ENCODE assay signal across 8 mouse cellular contexts in genomic region chr10:87858013-87858806, GRCm38 (mm10). TPM values are rescaled to one million over a fixed set of nuclear protein-coding genes. Genes with fewer than 3 reads are reported as not detected.
A peak's percentile ranks its signal among the peaks of the same experiment; 100 is the strongest.
DNase-seq lines count a peak whose midpoint lies in the region; ATAC-seq and TF ChIP-seq lines count a peak whose summit lies in the region.

Igf1 (plus strand) TSS chr10:87858265.

- intact Hi-C loops in heart, adult 2 months (cut with DNase I): loop anchor here (2.0 to 10.0 kb wide), 4 partner anchors 69 to 469 kb away; no protein-coding TSS in a partner anchor

- no peak within 1 kb of the TSS for H3K9ac ChIP-seq in kidney, embryonic 15.5 days
- H3K9ac ChIP-seq in heart, adult 2 months (ENCODE audit: low read depth, low read length): no peak within 1 kb of the TSS; the same call in 1 of the 2 replicates
- peak within 1 kb of the TSS; percentile 68; the same call in 1 of the 2 replicates for H3K9ac ChIP-seq in limb, embryonic 13.5 days
- H3K9ac ChIP-seq in stomach, embryonic 16.5 days (ENCODE audit: low read length): peak within 1 kb of the TSS; percentile 71; the same call in 1 of the 2 replicates

- WGBS in kidney, embryonic 15.5 days: 33% methylated on average over 5 of the region's 5 CpGs
- 10% methylated on average over 5 of the region's 5 CpGs for WGBS in heart, adult 2 months
- 35% methylated on average over 5 of the region's 5 CpGs for WGBS in limb, embryonic 13.5 days
- WGBS in stomach, embryonic 16.5 days: 20% methylated on average over 5 of the region's 5 CpGs

- no peaks in the 10 kb centered on the region for H3K79me2 ChIP-seq in heart, adult 2 months (replicated peaks; ENCODE audit: control insufficient read depth, insufficient read depth, low read length)

- no peak for DNase-seq in kidney, postnatal 4 days
- no peak for DNase-seq in heart, adult 2 months
- DNase-seq in right cerebral cortex, postnatal 25 days: no peak
- DNase-seq in spleen, postnatal 4 days (ENCODE audit: low spot score in 2 of 2): no peak

- TF ChIP-seq POLR2A in bone marrow macrophage, adult 2 months (IDR thresholded peaks at IDR 0.05; ENCODE audit: borderline replicate concordance, low read depth, low read length): no peak
- TF ChIP-seq POLR2A in heart, adult 2 months (IDR thresholded peaks at IDR 0.05; ENCODE audit: insufficient read depth, low read depth, low read length): no peak

- TF ChIP-seq CTCF in bone marrow macrophage, adult 2 months (IDR thresholded peaks at IDR 0.05; ENCODE audit: low read depth, low read length): no peak
- no peak for TF ChIP-seq CTCF in heart, adult 2 months (IDR thresholded peaks at IDR 0.05)

- peak within 1 kb of the TSS; percentile 78 for H3K4me2 ChIP-seq in kidney, embryonic 15.5 days
- peak within 1 kb of the TSS; percentile 82 for H3K4me2 ChIP-seq in limb, embryonic 13.5 days (replicated peaks)
- H3K4me2 ChIP-seq in stomach, embryonic 16.5 days (ENCODE audit: low read depth, low read length): peak within 1 kb of the TSS; percentile 52

- peak within 1 kb of the TSS; percentile 77 for H3K27ac ChIP-seq in kidney, embryonic 15.5 days
- peak within 1 kb of the TSS; percentile 97 for H3K27ac ChIP-seq in bone marrow macrophage, adult 2 months (ENCODE audit: insufficient read depth, low read depth, low read length)
- peak within 1 kb of the TSS; percentile 59 for H3K27ac ChIP-seq in heart, adult 2 months
- H3K27ac ChIP-seq in limb, embryonic 13.5 days: peak within 1 kb of the TSS; percentile 91
- peak within 1 kb of the TSS; percentile 96 for H3K27ac ChIP-seq in stomach, embryonic 16.5 days (ENCODE audit: low read length)

- TF ChIP-seq EP300 in heart, adult 2 months (IDR thresholded peaks at IDR 0.05; ENCODE audit: insufficient read depth, low read depth, low read length): no peak

- no peak for ATAC-seq in kidney, embryonic 15.5 days (replicated peaks; ENCODE audit: low FRiP score)
- no peak for ATAC-seq in limb, embryonic 13.5 days (ENCODE audit: low FRiP score, low read depth)
- peak; percentile 20; the same call in 1 of the 2 replicates for ATAC-seq in stomach, embryonic 16.5 days (ENCODE audit: insufficient read depth, low FRiP score)

- peak within 1 kb of the TSS; percentile 52 for H3K4me3 ChIP-seq in kidney, embryonic 15.5 days (replicated peaks)
- peak within 1 kb of the TSS; percentile 99 for H3K4me3 ChIP-seq in bone marrow macrophage, adult 2 months (ENCODE audit: insufficient read depth, low read length)
- peak within 1 kb of the TSS; percentile 46 for H3K4me3 ChIP-seq in heart, adult 2 months
- peak within 1 kb of the TSS; percentile 52 for H3K4me3 ChIP-seq in limb, embryonic 13.5 days
- peak within 1 kb of the TSS; percentile 58 for H3K4me3 ChIP-seq in stomach, embryonic 16.5 days (replicated peaks; ENCODE audit: low read length)

- H3K36me3 ChIP-seq in kidney, embryonic 15.5 days: no peaks in the 10 kb centered on the region
- H3K36me3 ChIP-seq in heart, adult 2 months (ENCODE audit: control insufficient read depth, insufficient read depth, low read length): no peaks in the 10 kb centered on the region
- H3K36me3 ChIP-seq in limb, embryonic 13.5 days: no peaks in the 10 kb centered on the region
- no peaks in the 10 kb centered on the region; the same call in 1 of the 2 replicates for H3K36me3 ChIP-seq in stomach, embryonic 16.5 days (ENCODE audit: control insufficient read depth, insufficient read depth, low read length)

- no peaks in the 10 kb centered on the region for H3K9me3 ChIP-seq in kidney, embryonic 15.5 days (replicated peaks)
- H3K9me3 ChIP-seq in limb, embryonic 13.5 days: no peaks in the 10 kb centered on the region
- 0 out of 2 replicates have a peak, but pooled peaks cover 6% of the 10 kb centered on the region for H3K9me3 ChIP-seq in stomach, embryonic 16.5 days (replicated peaks; ENCODE audit: control insufficient read depth, low read length)

- H3K4me1 ChIP-seq in kidney, embryonic 15.5 days: peaks cover 49% of the 10 kb centered on the region
- peaks cover 44% of the 10 kb centered on the region for H3K4me1 ChIP-seq in bone marrow macrophage, adult 2 months (ENCODE audit: control insufficient read depth, insufficient read depth, low read length)
- peaks cover 11% of the 10 kb centered on the region for H3K4me1 ChIP-seq in heart, adult 2 months (ENCODE audit: control insufficient read depth, insufficient read depth, low read length)
- peaks cover 72% of the 10 kb centered on the region for H3K4me1 ChIP-seq in limb, embryonic 13.5 days
- peaks cover 23% of the 10 kb centered on the region for H3K4me1 ChIP-seq in stomach, embryonic 16.5 days (ENCODE audit: control insufficient read depth, insufficient read depth, low read length)

- peaks cover 29% of the 10 kb centered on the region for H3K27me3 ChIP-seq in kidney, embryonic 15.5 days
- no peaks in the 10 kb centered on the region for H3K27me3 ChIP-seq in heart, adult 2 months (ENCODE audit: control insufficient read depth, insufficient read depth, low read length)
- H3K27me3 ChIP-seq in limb, embryonic 13.5 days: peaks cover 40% of the 10 kb centered on the region
- no peaks in the 10 kb centered on the region for H3K27me3 ChIP-seq in stomach, embryonic 16.5 days (ENCODE audit: control insufficient read depth, insufficient read depth, low read length)

RNA-seq across cellular contexts. Expression of gene Igf1, which starts in this region (rescaled TPM):
- polyA plus RNA-seq in kidney, embryonic 15.5 days (2015; fragmentation: Nextera tagmentation; extraction: Ambion mirVana): 33.9 and 37.1 TPM in 2 replicates
- polyA plus RNA-seq in bone marrow macrophage, adult 2 months (2012; ENCODE audit: insufficient read depth, insufficient read length, missing spikeins): 1,038 and 1,121 TPM in 2 replicates
- 10 to 100 TPM; 11.7 to 15.7 TPM for total RNA-seq in heart, adult 2 months (2021)
- 16.9 and 19.8 TPM in 2 replicates for polyA plus RNA-seq in heart, adult 2 months (2012; rRNA removed)
- polyA plus RNA-seq in limb, embryonic 13.5 days (2015; fragmentation: Nextera tagmentation; extraction: Ambion mirVana): 54.7 and 58.5 TPM in 2 replicates
- polyA plus RNA-seq in stomach, embryonic 16.5 days (2015; fragmentation: Nextera tagmentation; extraction: Ambion mirVana): 145 and 146 TPM in 2 replicates

Comparison
In these comparisons a context has a peak if more than half of its experiments do, and no peak if none do; other contexts are left out.
1. H3K4me3 ChIP-seq: peak in every context shown above with its lines; median percentile 99 in bone marrow macrophage, adult 2 months; 58 in stomach, embryonic 16.5 days; 52 in kidney, embryonic 15.5 days; 52 in limb, embryonic 13.5 days; 46 in heart, adult 2 months.
2. H3K9ac ChIP-seq: peak in limb, embryonic 13.5 days (single experiment) and stomach, embryonic 16.5 days (single experiment); none in kidney, embryonic 15.5 days (single experiment) and heart, adult 2 months (single experiment).
3. Peak in every context shown above with its lines, with median percentiles within 50 percentile points of each other: H3K27ac ChIP-seq and H3K4me2 ChIP-seq.